In the genomic region with DNA sequence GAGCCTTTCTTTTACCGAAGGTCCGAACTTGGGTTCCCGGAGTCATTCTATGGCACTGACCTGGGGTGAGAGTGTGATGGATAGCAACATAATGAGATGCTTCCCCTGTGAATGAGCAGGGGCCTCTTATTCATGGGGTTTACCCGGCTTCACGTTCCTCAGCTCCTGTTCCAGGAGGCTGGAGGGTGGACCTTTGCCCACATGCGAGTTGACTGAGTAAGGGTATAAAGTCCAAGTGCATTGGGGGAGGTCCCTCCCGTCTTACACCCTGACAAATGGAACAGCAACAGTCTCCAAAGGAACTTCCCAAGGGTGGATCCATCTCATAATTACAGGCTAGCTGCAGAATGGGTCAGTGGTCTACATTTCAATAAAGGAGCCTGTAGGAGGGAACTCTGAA, we compare ENCODE assay signal across 29 mouse cellular contexts. TPM values are rescaled to one million over a fixed set of nuclear protein-coding genes. Genes with fewer than 3 reads are reported as not detected.
DNase-seq lines count a peak whose midpoint lies in the region; ATAC-seq lines count a peak whose summit lies in the region.
"Had no signal": no experiment of that assay in that cellular context is flagged by ENCODE, and none has a peak within 500 bp of the region (broad histone marks: within the 10 kb centered on the region; RNA-seq: fewer than 3 reads in every experiment).

No protein-coding gene starts in this region.

- no peak overlapping the region for H3K4me2 ChIP-seq in midbrain, embryonic 13.5 days (replicated peaks)
- no peak overlapping the region for H3K4me2 ChIP-seq in midbrain, embryonic 11.5 days
- H3K4me2 ChIP-seq in kidney, embryonic 16.5 days (replicated peaks; ENCODE audit: low read depth, low read length), result no peak overlapping the region
- H3K4me2 ChIP-seq: embryonic facial prominence, embryonic 15.5 days; heart, embryonic 12.5 days; limb, embryonic 12.5 days; liver, embryonic 11.5 days had no signal

- no peak for ATAC-seq in midbrain, embryonic 13.5 days
- ATAC-seq in midbrain, embryonic 11.5 days (ENCODE audit: low FRiP score), result no peak
- no peak for ATAC-seq in kidney, embryonic 16.5 days (ENCODE audit: low FRiP score, low TSS enrichment)
- no peak for ATAC-seq in monocyte, adult 5-6 weeks (replicated peaks; ENCODE audit: insufficient number of reproducible peaks, low FRiP score, low TSS enrichment, poor library complexity, severe bottlenecking)
- ATAC-seq: forebrain, embryonic 14.5 days; hindbrain, postnatal 0 days; liver, postnatal 0 days had no signal

- no peaks in the 10 kb centered on the region for H3K9me3 ChIP-seq in midbrain, embryonic 13.5 days
- no peaks in the 10 kb centered on the region for H3K9me3 ChIP-seq in midbrain, embryonic 11.5 days (ENCODE audit: control insufficient read depth, low read length)
- no peaks in the 10 kb centered on the region for H3K9me3 ChIP-seq in kidney, embryonic 16.5 days (ENCODE audit: low read length)
- H3K9me3 ChIP-seq: embryonic facial prominence, embryonic 15.5 days; heart, embryonic 12.5 days; hindbrain, embryonic 10.5 days; limb, embryonic 12.5 days; midbrain, embryonic 10.5 days had no signal

- H3K4me3 ChIP-seq in midbrain, embryonic 13.5 days (replicated peaks), result no peak overlapping the region
- H3K4me3 ChIP-seq in midbrain, embryonic 11.5 days (ENCODE audit: low read depth, low read length), result no peak overlapping the region
- no peak overlapping the region for H3K4me3 ChIP-seq in kidney, embryonic 16.5 days (ENCODE audit: low read length)
- H3K4me3 ChIP-seq: embryonic facial prominence, embryonic 15.5 days; heart, embryonic 12.5 days; hindbrain, embryonic 10.5 days; layer of hippocampus, adult 2 months; limb, embryonic 12.5 days; midbrain, embryonic 10.5 days had no signal

- 74% methylated on average over 7 of the region's 7 CpGs for WGBS in midbrain, embryonic 13.5 days
- 69% methylated on average over 7 of the region's 7 CpGs for WGBS in midbrain, embryonic 11.5 days
- WGBS in kidney, embryonic 16.5 days, result 55% methylated on average over 7 of the region's 7 CpGs

- H3K9ac ChIP-seq in midbrain, embryonic 13.5 days (replicated peaks), result peak overlapping the region; percentile 14; the same call in 1 of the 2 replicates
- no peak overlapping the region for H3K9ac ChIP-seq in midbrain, embryonic 11.5 days (ENCODE audit: low read length)
- no peak overlapping the region for H3K9ac ChIP-seq in kidney, embryonic 16.5 days (replicated peaks; ENCODE audit: low read length)
- H3K9ac ChIP-seq: embryonic facial prominence, embryonic 15.5 days; heart, embryonic 12.5 days; limb, embryonic 12.5 days; liver, postnatal 0 days had no signal

- H3K27ac ChIP-seq in midbrain, embryonic 13.5 days, result no peak overlapping the region
- H3K27ac ChIP-seq in midbrain, embryonic 11.5 days (ENCODE audit: low read depth, low read length), result no peak overlapping the region
- H3K27ac ChIP-seq in kidney, embryonic 16.5 days (ENCODE audit: low read length), result peak overlapping the region; percentile 63; the same call in 1 of the 2 replicates
- H3K27ac ChIP-seq: embryonic facial prominence, embryonic 15.5 days; hindbrain, embryonic 10.5 days; hindbrain, postnatal 0 days; layer of hippocampus, adult 2 months; limb, embryonic 12.5 days; midbrain, embryonic 10.5 days had no signal

- DNase-seq in midbrain, embryonic 11.5 days (ENCODE audit: low spot score, missing footprints), result no peak
- DNase-seq in kidney, postnatal 4 days, result peak; percentile 36 to 67
- no peak for DNase-seq in cerebellum, adult 9-11 months
- DNase-seq in left cerebral cortex, adult 8-10 months (ENCODE audit: low spot score in 2 of 2), result no peak
- no peak for DNase-seq in right cerebral cortex, postnatal 36 days (ENCODE audit: low spot score in 2 of 2)
- DNase-seq: adrenal gland, postnatal 10 days; cerebellum, adult 2 months; gastrocnemius, postnatal 14 days; heart, adult 11 months; heart, postnatal 10 days; layer of hippocampus, postnatal 36 days; liver, postnatal 0 days; lung, postnatal 10 days had no signal

- peaks cover 6% of the 10 kb centered on the region; the same call in 1 of the 2 replicates for H3K27me3 ChIP-seq in midbrain, embryonic 13.5 days
- H3K27me3 ChIP-seq in midbrain, embryonic 11.5 days (ENCODE audit: control insufficient read depth, insufficient read depth, low read length), result no peaks in the 10 kb centered on the region
- 0 out of 2 replicates have a peak, but pooled peaks cover 4% of the 10 kb centered on the region for H3K27me3 ChIP-seq in kidney, embryonic 16.5 days (ENCODE audit: insufficient read depth, low read length)
- H3K27me3 ChIP-seq: embryonic facial prominence, embryonic 15.5 days had no signal

- H3K4me1 ChIP-seq in midbrain, embryonic 13.5 days (replicated peaks), result no peaks in the 10 kb centered on the region
- no peaks in the 10 kb centered on the region for H3K4me1 ChIP-seq in midbrain, embryonic 11.5 days (ENCODE audit: control insufficient read depth, insufficient read depth, low read length)
- no peaks in the 10 kb centered on the region for H3K4me1 ChIP-seq in kidney, embryonic 16.5 days (ENCODE audit: insufficient read depth, low read length)
- H3K4me1 ChIP-seq: embryonic facial prominence, embryonic 15.5 days; heart, embryonic 12.5 days; hindbrain, embryonic 10.5 days; limb, embryonic 12.5 days; midbrain, embryonic 10.5 days had no signal

- no peaks in the 10 kb centered on the region for H3K36me3 ChIP-seq in midbrain, embryonic 13.5 days
- no peaks in the 10 kb centered on the region for H3K36me3 ChIP-seq in midbrain, embryonic 11.5 days (ENCODE audit: control insufficient read depth, insufficient read depth, low read length)
- no peaks in the 10 kb centered on the region for H3K36me3 ChIP-seq in kidney, embryonic 16.5 days (ENCODE audit: insufficient read depth, low read length)
- H3K36me3 ChIP-seq: embryonic facial prominence, embryonic 15.5 days; heart, embryonic 12.5 days; hindbrain, embryonic 10.5 days; limb, embryonic 12.5 days; midbrain, embryonic 10.5 days had no signal

RNA-seq across cellular contexts. Expression of gene Krt20, which starts 23.8 kb away (rescaled TPM):
- 0.10 TPM in 1 of 2 replicates, not detected in the other for polyA plus RNA-seq in midbrain, embryonic 13.5 days (2015; fragmentation: Nextera tagmentation; extraction: Ambion mirVana)
- 0.11 and 0.42 TPM in 2 replicates for polyA plus RNA-seq in midbrain, embryonic 11.5 days (2014; fragmentation: Nextera tagmentation; extraction: Ambion mirVana)
- 1.5 and 1.8 TPM in 2 replicates for polyA plus RNA-seq in kidney, embryonic 16.5 days (2015; fragmentation: Nextera tagmentation; extraction: Ambion mirVana)
- not detected in 3 replicates for total RNA-seq in monocyte, adult 5-6 weeks (2017)
- total RNA-seq in left cerebral cortex, adult 8-10 months (2022), result not detected
- total RNA-seq: hindbrain, postnatal 0 days; layer of hippocampus, adult 2 months; layer of hippocampus, postnatal 36 days; left cerebral cortex, postnatal 14 days; neutrophil, adult 5-6 weeks had no signal
- polyA plus RNA-seq: cerebellum, adult 2 months; forebrain, embryonic 14.5 days had no signal

RNA-seq across cellular contexts. Expression of gene Krt23, which starts 31.2 kb away (rescaled TPM):
- not detected in 2 replicates for polyA plus RNA-seq in midbrain, embryonic 13.5 days (2015; fragmentation: Nextera tagmentation; extraction: Ambion mirVana)
- 0.14 TPM in 1 of 2 replicates, not detected in the other for polyA plus RNA-seq in midbrain, embryonic 11.5 days (2014; fragmentation: Nextera tagmentation; extraction: Ambion mirVana)
- polyA plus RNA-seq in kidney, embryonic 16.5 days (2015; fragmentation: Nextera tagmentation; extraction: Ambion mirVana), result 22.2 and 22.3 TPM in 2 replicates
- total RNA-seq in monocyte, adult 5-6 weeks (2017), result not detected in 3 replicates
- total RNA-seq in left cerebral cortex, adult 8-10 months (2022), result not detected
- total RNA-seq: gastrocnemius, postnatal 14 days; hindbrain, postnatal 0 days; layer of hippocampus, adult 2 months; layer of hippocampus, postnatal 36 days; left cerebral cortex, postnatal 14 days had no signal
- polyA plus RNA-seq: frontal cortex, adult 2 months; hindbrain, embryonic 10.5 days; midbrain, embryonic 10.5 days had no signal

RNA-seq across cellular contexts. Expression of gene Krt12, which starts 39.7 kb away (rescaled TPM):
- 0.13 TPM in 1 of 2 replicates, not detected in the other for polyA plus RNA-seq in midbrain, embryonic 13.5 days (2015; fragmentation: Nextera tagmentation; extraction: Ambion mirVana)
- not detected in 2 replicates for polyA plus RNA-seq in midbrain, embryonic 11.5 days (2014; fragmentation: Nextera tagmentation; extraction: Ambion mirVana)
- polyA plus RNA-seq in kidney, embryonic 16.5 days (2015; fragmentation: Nextera tagmentation; extraction: Ambion mirVana), result 0.09 TPM in 2 replicates
- not detected in 3 replicates for total RNA-seq in monocyte, adult 5-6 weeks (2017)
- total RNA-seq in left cerebral cortex, adult 8-10 months (2022), result 10 to 100 TPM in 1 of 4 experiments, 1 to 10 TPM in 3; 8.6 to 10.0 (median 9.5) TPM
- total RNA-seq: adrenal gland, postnatal 10 days; gastrocnemius, postnatal 14 days; heart, postnatal 10 days had no signal
- polyA plus RNA-seq: cerebellum, adult 2 months; heart, embryonic 12.5 days; limb, embryonic 12.5 days; liver, embryonic 11.5 days; liver, postnatal 0 days; midbrain, embryonic 10.5 days had no signal

RNA-seq across cellular contexts. Expression of gene Krt39, which starts 59.4 kb away (rescaled TPM):
- polyA plus RNA-seq in midbrain, embryonic 13.5 days (2015; fragmentation: Nextera tagmentation; extraction: Ambion mirVana), result not detected in 2 replicates
- polyA plus RNA-seq in midbrain, embryonic 11.5 days (2014; fragmentation: Nextera tagmentation; extraction: Ambion mirVana), result not detected in 2 replicates
- polyA plus RNA-seq in kidney, embryonic 16.5 days (2015; fragmentation: Nextera tagmentation; extraction: Ambion mirVana), result 0.21 and 0.60 TPM in 2 replicates
- total RNA-seq in monocyte, adult 5-6 weeks (2017), result not detected in 3 replicates
- not detected for total RNA-seq in left cerebral cortex, adult 8-10 months (2022)
- total RNA-seq: adrenal gland, postnatal 10 days; gastrocnemius, postnatal 14 days; heart, postnatal 10 days; hindbrain, postnatal 0 days; layer of hippocampus, adult 2 months; layer of hippocampus, postnatal 36 days; left cerebral cortex, postnatal 14 days; neutrophil, adult 5-6 weeks had no signal
- polyA plus RNA-seq: cerebellum, adult 2 months; forebrain, embryonic 14.5 days; frontal cortex, adult 2 months; heart, embryonic 12.5 days; hindbrain, embryonic 10.5 days; hindbrain, postnatal 0 days; limb, embryonic 12.5 days; liver, embryonic 11.5 days; liver, postnatal 0 days; midbrain, embryonic 10.5 days; spleen, adult 2 months had no signal

Comparison
In these comparisons a context has a peak if more than half of its experiments do, and no peak if none do; other contexts are left out.
1. DNase-seq: peak in kidney, postnatal 4 days (2 of 2); none in midbrain, embryonic 11.5 days (single experiment), cerebellum, adult 9-11 months (single experiment), left cerebral cortex, adult 8-10 months (0 of 2) and right cerebral cortex, postnatal 36 days (0 of 2).
2. RNA of gene Krt23, which starts 31.2 kb away (polyA plus RNA-seq): 22.2 to 22.3 TPM in kidney, embryonic 16.5 days; not detected in midbrain, embryonic 13.5 days and 0.14 TPM in midbrain, embryonic 11.5 days; every median in the first group is over 10 times any median in the second.